Mouse (Mus musculus): ENCODE results near the gene Tmem254b.
"Not testable (repeated sequence)": the region's sequence is repeated elsewhere in the genome, so short reads cannot be mapped to it uniquely, and the experiment has no call there.

The Tmem254b gene

DNA sequence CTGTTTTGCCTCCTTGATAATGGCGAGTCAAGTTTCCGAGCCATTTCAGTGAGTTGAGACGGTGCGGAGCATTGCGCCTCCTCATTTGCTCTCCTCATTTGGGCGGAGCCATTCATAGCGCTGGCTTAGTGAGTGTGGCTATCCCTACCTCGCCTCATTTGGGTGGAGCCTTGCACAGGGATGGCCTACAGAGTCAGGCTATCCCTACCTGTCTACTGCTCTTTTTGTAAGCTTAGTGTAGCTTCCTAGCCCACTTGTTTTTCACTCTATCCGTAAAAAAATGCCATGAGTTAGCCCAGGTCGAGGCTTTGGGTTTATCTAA lies at the start of gene Tmem254b:
Gene Tmem254b, minus strand, starts transcription at position 116 of the 322 bp plus-strand sequence.
- in situ Hi-C loops (cut with MboI, MseI): not testable (repeated sequence)

DNA sequence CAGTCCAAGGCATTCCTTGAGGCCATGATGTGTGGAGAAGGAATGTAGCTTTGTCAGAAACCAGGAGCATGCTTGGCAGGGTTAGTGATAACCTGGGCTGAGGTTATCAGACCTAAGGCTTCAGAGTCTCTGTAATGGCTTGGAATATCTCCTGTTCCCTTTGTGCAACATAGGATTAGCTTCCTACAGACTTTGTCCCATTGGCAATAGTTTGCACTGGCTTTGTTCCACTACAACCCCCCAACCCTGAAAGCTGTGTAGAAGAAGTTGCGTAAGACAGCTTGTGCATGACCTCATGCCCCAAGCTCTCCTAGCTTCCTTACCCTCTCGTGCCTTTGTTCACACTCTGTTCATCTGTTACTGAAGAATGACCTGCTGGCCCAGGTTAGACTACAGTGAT lies 30.3 kb upstream of the Tmem254b start:
- in situ Hi-C loops (cut with MboI, MseI): not testable (repeated sequence)

DNA sequence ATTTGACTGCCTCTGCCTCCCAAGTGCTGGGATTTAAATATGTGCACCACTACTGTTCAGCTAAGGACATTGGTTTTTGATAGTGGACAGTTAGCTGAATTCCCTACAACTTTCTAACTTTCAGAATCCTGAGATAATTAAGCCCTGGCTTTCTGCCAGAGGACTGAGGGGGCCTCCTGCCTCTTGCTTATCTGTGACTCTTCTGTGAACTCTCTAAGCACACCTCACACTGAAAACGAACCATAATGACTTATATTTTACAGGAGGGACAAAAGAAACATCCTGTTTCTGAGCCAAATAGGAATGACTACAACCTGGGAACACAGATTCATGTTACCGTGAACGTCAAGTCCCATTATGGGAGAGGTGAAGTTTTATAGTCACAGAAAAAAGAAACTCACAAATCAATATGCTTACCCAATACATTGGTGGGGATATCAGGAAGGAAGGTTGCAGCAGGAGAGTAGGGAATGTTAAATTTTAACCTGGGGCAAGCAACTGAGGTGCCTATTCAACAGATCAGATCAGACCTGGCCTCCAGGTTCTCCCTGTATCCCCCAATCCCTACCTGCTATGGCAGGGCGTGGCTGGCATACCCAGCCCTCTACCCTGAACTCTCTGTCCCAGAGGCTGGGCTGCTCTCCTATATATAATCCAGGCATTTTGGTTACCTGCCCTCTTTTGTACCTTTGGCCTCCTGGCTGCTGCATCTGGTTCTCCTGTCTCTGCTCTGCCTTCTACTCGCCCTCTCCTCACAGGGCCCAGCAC lies 9.6 kb upstream of the Tmem254b start:
- in situ Hi-C loops (cut with MboI, MseI): not testable (repeated sequence)

DNA sequence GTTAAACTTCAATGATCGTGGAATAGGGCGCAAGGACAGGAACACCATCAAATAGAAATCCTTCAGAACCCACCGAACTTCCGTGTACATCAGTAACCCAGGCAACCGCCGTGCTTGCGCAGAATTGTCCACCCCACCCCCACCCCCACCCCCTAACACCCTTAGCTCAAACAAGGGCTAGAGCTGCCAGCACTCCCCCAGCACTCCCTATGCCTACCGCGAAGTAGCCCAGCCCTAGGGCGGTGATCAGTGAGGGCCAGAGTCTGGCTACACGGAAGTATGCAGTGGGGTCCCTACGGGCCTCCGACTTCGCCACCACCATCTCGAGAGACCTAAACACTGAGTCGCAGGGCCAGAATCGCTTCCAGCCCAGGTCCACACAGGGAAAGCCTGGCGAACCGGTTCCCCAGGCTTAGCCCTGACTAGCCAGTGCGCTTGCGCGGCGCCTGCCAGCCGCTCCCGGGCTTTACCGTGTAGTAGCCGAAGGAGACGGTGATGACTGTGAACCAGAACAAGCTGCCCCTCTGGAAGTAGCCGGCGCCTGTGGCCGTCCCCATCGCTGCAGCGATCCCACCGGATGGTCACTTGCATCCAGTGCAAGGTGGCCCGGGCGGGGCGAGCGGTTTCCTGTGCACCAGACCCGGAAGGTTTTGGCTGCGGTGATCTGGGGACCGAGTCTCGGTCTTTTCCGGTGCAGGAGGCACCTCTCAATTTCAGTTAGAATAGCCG lies 480 bp downstream of the Tmem254b start:
- in situ Hi-C loops (cut with MboI, MseI): not testable (repeated sequence)

DNA sequence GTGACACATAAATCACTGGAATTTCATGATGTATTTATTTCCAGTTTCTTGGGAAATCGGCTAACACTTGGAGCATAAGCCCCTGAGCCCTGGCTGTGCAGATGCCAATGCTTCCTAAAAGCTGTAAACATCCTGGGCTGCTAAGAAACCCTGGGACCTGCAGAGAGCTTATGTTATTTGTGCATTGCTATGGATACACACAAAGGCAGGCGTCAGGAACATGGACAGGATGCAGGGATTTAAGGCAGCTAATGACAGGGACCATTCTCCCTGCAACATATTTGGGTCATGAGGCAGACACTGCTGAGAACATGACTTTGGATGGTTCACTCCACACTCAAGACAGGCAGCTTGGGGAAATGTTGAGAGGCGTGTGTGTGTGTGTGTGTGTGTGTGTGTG lies 9.0 kb downstream of the Tmem254b start:
- in situ Hi-C loops (cut with MboI, MseI): not testable (repeated sequence)

DNA sequence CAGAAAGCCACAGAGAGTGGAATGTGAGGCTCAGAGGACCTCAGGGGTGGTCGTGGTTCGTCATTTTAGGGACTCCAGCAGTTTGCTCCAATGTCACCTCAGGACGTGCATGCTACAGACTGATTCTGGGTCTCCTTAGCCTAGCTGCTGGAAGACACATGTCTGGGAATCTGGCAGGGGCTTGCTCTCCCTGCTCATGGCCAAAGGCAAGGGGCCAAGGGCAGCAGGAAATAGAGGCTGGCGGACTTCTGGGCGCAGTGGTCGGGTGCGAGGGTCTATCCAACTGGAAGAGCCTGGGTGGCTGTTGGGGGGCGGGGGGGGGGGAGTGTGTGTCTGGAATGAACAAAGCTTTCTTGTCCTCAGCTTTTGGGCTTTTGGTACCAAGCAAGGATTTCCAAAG lies 18.5 kb downstream of the Tmem254b start:
- in situ Hi-C loops (cut with MboI, MseI): not testable (repeated sequence)

DNA sequence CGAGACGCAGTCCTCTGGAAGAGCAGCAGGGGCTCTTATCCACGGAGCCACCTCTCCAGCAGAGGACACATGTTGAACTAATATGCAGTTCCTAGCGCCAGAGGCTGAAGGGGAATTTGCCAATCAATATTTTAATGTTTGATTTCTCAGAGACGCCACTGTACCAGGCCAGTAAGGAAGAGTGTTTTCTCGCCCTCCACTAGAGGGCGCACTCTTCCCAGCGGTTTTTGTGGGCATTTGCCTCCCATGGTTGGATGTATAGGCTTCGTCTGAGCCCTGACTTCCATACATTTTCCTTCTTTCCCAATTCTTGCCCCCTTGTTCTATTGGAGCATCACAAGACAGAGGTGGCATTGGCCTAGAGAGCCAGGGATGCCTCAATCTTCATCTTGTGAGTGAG lies 20.2 kb downstream of the Tmem254b start:
- in situ Hi-C loops (cut with MboI, MseI): not testable (repeated sequence)

DNA sequence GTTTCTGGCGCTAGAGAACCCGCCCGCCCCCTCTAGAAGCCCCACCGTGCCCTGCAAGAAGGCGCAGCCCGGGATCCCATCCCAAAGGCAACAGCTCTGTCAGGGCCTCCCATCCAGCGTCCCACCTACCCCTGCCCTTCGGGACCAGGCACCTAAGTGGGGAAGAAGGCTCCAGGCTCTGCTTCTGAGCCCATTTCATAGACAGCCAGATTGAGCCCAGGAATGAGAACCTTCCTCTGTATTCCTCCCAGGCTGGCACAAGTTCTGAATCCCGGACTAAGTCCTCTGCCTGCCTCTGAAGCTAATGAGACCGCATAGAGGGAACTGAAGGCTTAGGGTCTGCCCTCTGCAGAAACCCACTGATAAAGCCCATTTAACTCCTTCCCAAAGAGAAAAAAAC lies 24.5 kb downstream of the Tmem254b start, which contains the start of gene Plac9b:
Gene Plac9b, minus strand, starts transcription at position 101 of the 400 bp plus-strand sequence.
- in situ Hi-C loops (cut with MboI, MseI): not testable (repeated sequence)

DNA sequence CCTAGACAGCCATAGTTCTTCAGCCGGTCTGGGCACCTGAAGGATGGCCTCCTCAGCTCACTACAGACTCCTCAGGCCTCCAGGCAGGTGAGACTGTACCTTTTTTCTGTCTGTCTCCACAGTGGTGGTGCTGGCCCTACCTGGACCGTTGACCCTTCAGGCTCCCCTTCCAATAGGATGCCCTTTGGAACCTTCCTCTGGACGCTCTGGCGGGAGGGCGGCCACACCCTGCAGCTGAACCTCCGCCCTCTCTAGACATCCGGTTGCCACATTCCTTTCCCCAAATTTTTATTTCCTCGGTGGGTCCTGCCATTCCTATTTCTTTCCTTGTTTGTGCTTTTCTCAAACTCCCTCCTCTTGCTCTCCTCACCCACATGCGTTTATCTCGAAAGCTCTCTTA lies 25.2 kb downstream of the Tmem254b start:
- in situ Hi-C loops (cut with MboI, MseI): not testable (repeated sequence)

DNA sequence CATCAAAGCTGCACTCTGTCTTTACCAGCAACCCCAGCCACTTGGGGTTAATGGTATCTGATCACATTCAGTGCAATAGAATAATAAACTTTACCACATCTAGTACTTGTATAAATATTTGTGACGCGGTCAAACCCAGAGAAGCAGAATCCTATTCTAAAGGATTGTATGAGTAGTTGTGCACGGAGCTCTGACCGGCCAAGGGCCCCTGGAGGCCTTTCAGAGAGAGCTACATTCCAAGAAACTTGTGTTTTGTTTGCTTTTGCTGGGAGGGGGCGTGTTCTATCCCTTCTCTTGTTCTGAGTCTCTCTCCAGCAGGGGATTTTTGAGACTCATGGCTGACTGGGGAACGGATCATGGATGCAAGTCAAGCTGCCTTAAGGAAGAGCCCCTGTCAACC lies 31.8 kb downstream of the Tmem254b start:
- in situ Hi-C loops (cut with MboI, MseI): not testable (repeated sequence)

DNA sequence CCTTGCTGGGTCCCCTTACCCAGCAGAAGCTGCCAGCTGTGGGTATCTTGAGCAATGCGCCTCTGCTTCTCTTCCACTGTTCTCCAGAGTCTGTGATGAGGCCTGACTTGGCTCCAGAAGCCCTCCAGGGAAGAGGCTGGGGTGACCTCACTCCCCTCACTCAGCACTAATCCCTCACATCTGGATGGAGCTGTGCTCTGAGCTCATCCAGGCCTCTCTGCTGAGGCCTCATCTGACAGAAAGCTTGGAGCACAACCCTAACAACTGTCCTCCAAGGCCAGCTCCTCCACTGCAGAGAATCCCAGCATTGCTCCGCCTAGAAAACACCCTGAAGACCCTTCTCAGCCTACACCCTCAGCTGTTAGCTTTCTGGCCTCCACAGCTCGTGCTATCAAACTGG lies 32.9 kb downstream of the Tmem254b start:
- in situ Hi-C loops (cut with MboI, MseI): loop anchor here in 1 of 2 experiments (25.0 kb wide), 1 partner anchor 462 kb away; no protein-coding TSS in a partner anchor

DNA sequence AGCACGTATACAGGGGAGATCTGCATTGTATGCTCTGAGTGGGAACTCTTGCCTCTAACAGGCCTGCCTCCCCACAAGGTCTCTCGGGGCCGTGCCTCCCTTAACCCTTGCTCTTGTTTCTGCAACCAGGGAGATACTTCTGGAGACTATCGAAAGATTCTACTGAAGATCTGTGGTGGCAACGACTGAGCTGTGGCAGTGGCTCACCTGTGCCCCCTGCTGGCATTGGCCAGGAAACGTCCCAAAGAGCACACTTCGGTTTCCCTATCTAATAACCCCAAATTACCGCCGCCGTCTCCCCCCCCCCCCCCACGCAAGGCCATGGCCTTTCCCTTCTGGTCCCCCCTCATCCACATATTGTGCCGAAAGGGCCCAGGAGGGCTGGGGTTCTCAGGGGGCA lies 41.6 kb downstream of the Tmem254b start:
- in situ Hi-C loops (cut with MboI, MseI): loop anchor here in 1 of 2 experiments (25.0 kb wide), 1 partner anchor 453 kb away; no protein-coding TSS in a partner anchor

DNA sequence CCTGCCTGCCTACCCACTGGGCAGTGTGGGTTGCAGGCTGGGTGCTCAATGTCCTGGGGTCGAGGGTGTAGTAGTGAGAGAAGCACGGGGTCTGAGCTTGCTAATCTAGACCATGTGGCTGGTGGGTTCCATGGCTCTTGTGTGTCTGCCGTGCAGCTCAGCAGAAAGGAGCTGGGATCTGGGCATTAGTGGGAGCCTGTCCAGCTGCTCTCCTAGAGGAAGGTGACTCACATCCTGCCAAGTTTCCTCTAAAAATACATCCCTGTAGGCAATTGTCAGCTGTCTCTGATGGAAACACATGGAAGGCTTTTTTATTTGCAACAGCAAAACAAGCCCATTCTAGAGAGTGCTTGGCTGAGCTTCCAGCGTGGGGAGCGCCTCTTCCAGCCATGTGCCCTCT lies 44.4 kb downstream of the Tmem254b start:
- in situ Hi-C loops (cut with MboI, MseI): loop anchor here (5.0 to 25.0 kb wide), 2 partner anchors 350 to 450 kb away; no protein-coding TSS in a partner anchor

DNA sequence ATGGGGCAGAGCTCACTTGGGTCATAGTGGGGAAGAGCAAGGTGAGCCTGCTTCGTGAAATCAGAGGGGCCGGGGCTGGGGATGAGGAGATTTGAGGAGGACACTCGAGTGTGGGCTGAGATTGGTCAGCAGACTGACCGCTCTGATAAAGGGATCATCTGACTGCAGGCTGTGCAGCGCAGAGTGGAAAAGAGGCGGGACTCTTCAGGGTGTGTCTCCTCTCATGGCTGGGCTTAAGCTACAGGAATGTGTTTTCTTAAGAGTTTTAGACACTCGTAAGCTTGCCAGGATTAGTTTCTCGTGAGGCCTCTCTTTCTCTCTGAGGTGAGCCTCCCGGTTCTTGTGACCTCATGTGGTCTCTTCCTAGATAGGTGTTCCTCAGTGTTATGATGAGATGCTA lies 45.7 kb downstream of the Tmem254b start:
- in situ Hi-C loops (cut with MboI, MseI): loop anchor here (5.0 to 25.0 kb wide), 2 partner anchors 349 to 449 kb away; no protein-coding TSS in a partner anchor

DNA sequence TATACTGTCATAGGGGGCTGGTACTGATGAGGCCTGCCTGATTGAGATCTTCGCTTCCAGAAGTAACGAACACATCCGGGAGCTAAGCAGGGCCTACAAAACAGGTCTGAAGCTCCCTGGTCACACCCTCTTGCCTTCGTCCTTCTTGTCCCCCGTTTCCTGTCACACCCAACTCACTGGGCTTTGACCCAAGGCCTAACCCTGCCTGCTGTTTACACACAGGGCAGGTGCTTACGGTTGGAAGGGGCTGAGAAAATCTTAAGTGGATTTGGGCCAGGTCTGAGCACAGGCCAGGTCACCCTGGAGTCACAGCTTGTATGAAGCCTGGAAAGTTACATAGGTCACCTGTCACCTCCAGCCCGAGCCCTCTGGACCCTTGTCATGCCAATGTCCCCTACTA lies 50.8 kb downstream of the Tmem254b start:
- in situ Hi-C loops (cut with MboI, MseI): loop anchor here (5.0 to 25.0 kb wide), 2 partner anchors 284 to 444 kb away; no protein-coding TSS in a partner anchor
